Mouse (Mus musculus): ENCODE measurements around the gene Dnttip2.
"Not testable (repeated sequence)": the region's sequence is repeated elsewhere in the genome, so short reads cannot be mapped to it uniquely, and the experiment has no call there.

Gene Dnttip2

GRCm38 (mm10) chr3:122274241-122275024, at the start of gene Dnttip2:
TSS of gene Dnttip2 (plus strand) at chr3:122274388.
- peak; percentile 92 for DNase-seq

DNA sequence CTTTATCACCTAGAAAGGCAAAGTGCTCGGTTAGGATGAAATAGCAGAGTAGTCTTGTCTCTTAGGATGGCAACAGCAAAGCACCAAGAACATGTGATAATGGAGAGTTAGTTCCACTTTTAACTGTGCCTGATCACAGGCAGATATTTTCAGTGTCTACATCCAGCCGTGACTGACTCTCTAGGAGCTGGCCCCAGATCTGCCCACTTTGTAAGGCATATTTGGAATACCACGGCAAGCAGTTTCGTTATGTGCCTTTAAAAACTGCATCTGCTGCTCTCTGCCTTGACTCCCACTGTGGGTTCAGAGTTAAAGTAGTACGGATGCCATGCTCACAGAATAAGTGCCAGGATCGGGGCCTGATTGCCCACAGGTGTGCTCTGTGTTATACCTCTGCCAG, 47.2 kb upstream of the Dnttip2 start:
- not testable (repeated sequence) for DNase-seq

DNA sequence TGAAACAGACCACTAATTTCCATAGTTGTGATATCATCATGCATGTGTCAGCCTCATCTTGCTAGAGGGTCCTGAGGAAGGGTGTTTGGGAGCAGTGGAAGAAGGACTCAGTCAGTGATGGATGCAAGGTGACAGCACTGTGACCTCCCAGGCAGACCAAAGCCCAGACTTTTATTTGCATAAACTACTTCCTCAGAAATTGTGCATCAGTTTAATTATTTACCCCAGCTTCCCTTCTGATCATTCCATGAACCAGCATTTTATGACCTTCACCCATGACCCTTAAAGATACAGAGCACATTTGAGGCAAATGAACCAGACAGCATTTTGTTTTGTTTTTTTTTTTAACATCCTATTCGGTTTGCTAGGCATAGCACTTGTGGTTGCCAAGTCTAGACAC, 38.4 kb upstream of the Dnttip2 start:
- no peak for DNase-seq

DNA sequence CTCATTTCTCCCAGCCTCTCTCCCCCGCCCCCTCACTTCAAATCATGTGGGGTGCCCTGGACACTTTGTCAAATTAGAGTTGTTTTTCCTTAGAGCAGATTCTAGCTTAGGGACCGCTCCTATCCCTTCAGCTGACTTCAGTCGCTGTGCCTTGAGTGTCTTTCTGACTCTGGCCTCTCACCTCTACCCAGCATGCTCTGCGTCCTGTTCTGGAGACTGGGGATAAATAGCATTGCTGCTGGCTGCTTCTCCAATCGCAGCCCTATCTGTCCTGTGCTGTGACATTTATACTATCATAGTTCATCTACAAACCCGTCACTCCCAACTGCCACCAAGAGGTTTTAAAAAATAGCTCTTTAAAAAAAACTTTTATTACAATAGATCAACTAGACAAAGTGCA, 31.3 kb upstream of the Dnttip2 start:
- DNase-seq, result no peak

- DNase-seq, result no peak
These were observed 30.6 kb upstream of the Dnttip2 start for GRCm38 (mm10) chr3:122243416-122244167.

DNA sequence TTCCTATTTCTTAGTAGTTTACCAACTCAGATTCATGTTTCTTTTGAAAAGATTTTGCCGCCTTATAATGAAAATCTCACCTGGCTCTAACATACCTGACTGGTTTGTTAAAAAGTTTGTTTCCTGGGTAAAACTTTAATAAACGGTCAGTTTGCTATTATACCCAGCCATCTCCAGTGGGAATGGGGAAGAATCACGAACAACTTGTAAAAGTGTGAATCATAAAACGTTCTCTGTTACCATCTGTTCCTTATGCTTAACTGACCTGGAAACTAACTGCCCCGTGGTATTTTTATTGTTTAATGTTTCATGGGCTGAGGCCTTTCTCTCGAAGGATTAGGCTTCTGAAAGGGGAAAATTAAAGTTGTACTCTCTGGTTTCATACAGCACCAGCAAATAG, 29.4 kb upstream of the Dnttip2 start:
- no peak for DNase-seq

DNA sequence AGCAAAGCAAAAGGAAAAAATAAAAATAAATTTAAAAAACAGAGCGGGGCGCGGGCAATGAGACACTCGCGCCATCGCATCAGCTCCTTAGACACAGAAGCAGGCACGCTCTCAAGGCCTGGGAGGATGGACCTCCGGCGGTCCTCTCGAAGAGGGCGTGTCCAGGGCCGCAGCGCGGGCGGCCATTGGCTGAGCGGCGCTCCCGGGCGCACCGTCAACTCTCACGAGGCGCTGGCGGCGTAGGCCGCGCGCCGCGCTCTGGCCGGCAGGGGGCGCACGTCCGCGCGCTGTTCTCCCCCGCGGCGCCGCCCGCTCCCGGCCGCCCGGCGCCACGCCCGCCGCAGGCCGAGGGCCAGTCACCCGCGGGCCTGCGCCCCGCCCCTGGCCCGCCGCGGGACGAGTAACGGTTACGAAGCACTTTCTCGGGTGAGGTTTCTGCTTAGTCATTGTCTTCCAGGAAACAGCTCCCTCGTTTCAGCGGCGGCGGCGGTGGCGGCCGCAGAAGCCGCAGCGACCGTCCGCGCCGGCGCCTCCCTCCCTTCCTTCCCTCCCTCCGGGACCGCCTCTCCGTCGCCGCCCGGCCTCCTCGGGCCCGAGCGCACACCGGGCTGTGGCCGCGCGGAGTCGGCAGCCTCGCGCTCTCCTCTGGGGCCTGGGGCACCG, 28.8 kb upstream of the Dnttip2 start, which contains the start of gene Gclm:
Gene Gclm, plus strand, starts transcription at position 343 of the 663 bp plus-strand sequence.
- DNase-seq, result peak; percentile 94

DNA sequence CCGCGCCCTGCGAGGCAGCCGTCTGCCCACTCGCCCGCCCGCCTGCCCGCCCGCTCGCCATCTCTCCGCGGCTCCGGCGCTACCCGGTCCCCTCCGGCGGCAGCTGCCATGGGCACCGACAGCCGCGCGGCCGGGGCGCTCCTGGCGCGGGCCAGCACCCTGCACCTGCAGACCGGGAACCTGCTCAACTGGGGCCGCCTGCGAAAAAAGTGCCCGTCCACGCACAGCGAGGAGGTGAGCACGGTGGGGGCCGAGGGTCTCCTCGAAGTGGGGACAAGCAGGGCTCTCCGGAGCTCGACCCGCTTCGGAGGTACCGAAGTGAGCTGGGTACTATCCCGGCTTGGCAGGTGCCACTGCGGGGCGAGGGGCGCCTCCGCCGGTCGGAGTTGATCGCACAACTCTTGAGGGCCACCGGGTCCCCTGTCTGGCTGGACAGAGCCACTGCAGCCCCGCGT, 28.3 kb upstream of the Dnttip2 start:
- no peak for DNase-seq

GRCm38 (mm10) chr3:122246406-122246805, 27.8 kb upstream of the Dnttip2 start:
- DNase-seq, result no peak

DNA sequence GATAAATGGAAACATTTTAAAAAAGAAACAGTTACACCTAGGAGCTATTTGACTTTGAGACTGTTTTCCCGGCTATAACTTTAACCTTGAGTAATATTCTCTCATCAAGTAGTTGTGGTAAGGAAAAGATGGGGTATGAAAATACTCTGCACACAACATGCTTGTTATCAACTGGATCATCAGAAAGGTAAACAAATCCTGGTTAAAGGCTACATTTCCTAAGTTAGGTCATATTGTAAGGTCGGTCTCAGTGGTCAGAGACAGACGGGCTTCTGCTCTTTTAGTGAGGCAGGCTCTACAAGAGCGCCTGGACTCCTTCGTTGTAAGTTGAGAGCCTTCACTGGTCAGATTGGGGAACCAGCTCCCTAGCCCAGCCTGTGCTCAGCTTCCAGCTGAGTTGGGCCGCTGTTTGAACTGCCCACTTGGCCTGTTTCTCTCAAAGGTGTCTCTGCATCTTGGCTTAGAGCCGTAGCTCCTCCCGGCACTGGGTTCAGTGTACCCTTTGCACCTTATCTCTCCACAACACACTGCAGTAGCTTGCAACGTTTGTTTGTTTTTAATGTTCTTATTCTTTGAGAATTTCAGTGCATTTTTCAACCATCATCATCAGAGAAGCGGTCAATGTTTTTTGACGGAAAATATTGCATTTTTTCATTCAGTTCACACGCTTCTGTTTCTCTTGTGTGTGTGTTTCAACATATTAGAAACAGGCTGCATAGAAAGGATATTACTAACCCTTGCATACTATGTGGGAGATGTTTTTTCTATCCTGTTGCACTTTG, 27.0 kb upstream of the Dnttip2 start:
- DNase-seq, result no peak

DNA sequence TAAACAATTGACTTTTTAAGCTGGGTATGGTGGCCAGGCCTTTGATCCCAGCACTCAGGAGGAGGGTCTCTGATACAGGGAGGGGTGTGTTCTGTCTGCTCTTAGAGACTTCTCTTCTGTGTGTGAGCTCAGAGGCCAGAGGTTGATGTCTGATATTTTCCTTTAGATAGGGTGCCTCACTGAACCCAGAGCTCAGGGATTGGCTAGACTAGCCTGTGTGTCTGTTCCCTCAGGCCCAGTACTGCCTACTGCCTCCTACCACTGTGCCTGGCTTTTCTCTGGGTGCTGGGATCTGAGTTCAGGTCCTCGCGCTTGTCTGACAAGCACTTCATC, 26.5 kb upstream of the Dnttip2 start:
- no peak for DNase-seq

DNA sequence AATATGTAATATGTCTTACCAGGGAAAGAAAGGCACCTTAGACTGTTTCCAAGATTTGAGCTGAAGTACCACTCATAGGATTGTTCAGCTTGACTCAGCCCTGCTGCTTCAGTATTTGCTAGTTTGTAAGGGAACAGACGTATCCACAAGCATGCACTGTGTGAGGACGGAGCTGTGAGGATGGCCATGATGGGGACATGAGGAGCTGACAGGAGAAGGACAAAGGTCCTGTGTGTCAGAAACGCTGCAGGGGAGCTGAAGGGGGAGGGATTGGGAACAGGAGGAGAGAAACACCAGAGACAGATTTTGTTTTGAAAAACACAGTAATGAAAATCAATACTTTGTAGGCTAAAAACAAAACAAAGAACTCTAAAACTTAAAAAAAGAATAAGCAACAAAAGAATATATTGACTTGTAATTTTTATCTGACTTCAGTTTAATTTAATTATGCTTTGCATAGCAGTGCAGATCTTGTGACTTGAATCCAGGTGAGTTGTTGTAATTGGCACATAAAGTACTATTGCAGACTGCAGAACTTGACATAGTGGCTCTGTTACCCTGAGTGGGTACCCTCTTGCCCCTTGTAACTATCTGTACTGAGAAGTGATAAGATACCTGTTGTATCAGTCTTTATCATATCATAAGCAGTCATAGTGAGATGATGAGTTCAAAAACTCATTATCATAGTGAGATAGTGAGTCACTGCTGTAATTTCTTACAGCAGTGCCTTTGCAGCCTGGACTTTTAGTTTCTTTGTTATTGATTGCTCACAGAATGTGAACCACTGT, 21.5 kb upstream of the Dnttip2 start:
- DNase-seq, result no peak

- DNase-seq, result not testable (repeated sequence)
These were observed 20.1 kb upstream of the Dnttip2 start for GRCm38 (mm10) chr3:122254050-122254449.

DNA sequence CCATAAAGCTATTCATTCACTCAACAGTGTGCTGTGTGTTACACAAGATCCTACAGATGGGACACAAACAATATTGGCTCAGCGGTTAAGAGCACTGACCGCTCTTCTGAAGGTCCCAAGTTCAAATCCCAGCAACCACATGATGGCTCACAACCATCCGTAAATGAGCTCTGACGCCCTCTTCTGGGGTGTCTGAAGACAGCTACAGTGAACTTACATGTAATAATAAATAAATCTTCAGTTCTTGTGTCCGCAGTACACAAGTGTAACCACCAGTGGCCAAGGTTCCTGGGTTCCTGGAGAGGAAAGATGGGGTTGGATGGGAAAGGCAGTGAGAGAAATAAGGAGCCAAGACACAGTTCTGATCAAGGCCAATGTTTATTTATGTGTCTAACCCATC, 4.2 kb upstream of the Dnttip2 start:
- no peak for DNase-seq

DNA sequence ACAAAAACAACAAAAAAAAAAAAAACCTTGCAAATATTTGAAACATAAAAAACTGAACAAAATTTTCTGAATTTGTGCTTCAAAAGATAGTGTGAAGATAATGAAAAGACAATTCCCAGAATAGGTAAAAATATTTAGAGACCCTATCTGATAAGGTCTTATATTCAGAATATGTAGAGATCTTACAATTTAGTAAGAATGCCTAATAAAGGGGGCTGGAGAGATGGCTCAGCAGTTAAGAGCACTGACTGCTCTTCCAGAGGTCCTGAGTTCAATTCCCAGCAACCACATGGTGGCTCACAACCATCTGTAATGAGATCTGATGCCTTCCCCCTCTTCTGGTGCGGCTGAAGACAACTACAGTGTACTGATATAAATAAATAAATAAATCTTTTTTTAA, 1.6 kb upstream of the Dnttip2 start:
- DNase-seq, result not testable (repeated sequence)

GRCm38 (mm10) chr3:122273407-122274240, 564 bp upstream of the Dnttip2 start:
- DNase-seq, result no peak

DNA sequence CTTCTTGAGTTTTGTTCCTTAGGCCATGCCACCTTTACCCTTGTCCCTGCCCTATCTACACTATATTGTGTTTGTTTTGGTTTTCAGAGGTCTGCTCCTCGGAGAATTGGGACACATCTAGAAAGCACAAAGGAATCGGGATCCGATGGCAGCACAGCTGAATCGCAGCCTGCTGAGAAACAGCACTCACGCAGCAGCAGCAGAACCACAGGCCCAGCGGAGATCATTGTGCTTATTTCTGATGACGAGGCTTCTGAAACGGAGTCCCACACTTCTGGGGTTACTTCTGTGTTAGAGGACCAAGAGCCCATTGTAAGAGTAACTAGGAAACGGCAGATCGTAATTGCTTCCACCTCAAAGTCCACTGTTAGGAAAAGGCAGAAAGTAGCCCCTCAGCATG, 923 bp downstream of the Dnttip2 start:
- DNase-seq, result no peak

DNA sequence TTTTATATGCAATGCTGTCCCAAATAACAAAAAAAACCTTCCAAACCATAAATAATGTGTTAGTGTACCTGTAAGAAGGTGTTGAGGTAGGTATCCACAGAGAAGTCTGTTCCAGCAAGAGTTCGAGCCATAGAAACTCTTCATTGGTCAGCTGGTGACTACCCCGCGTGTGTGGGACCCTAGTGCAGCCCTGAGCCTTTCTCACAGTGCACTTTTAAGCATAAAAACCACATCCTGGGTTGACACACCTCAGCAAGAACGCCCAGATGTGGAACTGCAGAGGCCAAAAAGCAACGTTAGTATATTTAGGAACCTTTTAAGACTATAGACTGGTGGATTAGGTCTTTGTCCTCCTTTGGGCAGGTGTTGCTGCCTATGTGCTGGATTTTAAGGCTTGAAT, 13.0 kb downstream of the Dnttip2 start:
- no peak for DNase-seq

DNA sequence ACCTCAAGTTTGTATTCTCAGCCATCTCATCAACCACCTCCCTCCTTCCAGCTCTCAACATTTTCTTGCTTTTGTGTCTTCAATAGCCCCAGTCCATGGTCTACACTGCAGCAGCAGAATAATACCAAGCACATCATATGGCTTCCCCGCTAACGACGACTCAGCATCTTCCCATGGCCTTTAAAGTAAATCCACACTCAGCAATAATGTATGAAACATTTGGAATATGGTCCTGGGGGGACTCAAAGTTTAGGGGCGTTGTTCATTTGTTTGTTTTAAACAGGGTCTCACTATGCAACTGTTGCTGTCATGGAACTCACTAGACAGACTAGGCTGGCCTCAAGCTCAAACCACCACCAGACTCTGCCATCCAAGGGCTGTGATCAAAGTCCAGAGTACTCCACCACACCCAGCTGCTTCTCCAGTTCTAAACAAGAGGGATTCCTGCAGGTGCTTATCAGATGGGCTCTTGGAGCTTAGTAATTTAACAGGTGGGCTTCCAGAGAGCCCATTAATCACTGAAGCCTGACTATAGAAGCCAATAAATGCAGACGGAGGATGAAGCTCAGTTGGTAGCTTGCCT, 14.5 kb downstream of the Dnttip2 start:
- DNase-seq, result no peak

- DNase-seq, result not testable (repeated sequence)
These were observed 15.2 kb downstream of the Dnttip2 start for GRCm38 (mm10) chr3:122289344-122289743.

DNA sequence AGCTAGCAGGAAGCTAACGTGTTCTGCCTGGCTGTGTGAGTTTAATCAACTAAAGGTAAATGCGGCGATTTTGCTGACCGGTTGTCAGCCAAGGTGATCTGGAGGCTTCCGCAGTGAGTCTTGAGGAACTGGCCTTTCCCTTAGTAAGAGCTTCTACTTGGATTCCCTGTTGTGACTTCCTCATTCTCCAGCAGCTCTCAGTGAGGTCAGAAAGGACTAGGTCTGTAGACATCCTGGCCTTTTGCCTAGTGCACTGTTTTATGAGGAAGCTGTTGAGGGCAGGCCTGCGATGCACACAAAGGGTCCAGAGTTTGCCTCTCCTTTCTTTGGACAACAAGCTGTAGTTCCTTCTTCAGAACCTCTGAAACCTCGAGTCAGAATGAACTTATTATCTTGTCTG, 16.5 kb downstream of the Dnttip2 start:
- peak; percentile 74 for DNase-seq

All from layer of hippocampus, adult 9-11 months (tissue).